Mouse (Mus musculus): ENCODE results near the gene Crim1. TPM values are rescaled to one million over a fixed set of nuclear protein-coding genes. Genes with fewer than 3 reads are reported as not detected.

Gene Crim1
- polyA plus RNA-seq, 1 experiment: 7.1 TPM

GRCm38 (mm10) chr17:78328287-78328686 is 128.2 kb downstream of the Crim1 start:
- Histone ChIP-seq H3K79me2 (ENCODE audit: control insufficient read depth, insufficient read depth) (no peaks in the 10 kb centered on the region), H3K27me3 (ENCODE audit: control insufficient read depth, insufficient read depth, insufficient read length) (no peaks in the 10 kb centered on the region), H3K79me3 (ENCODE audit: low read depth) (no peaks in the 10 kb centered on the region), H3K36me3 (ENCODE audit: control insufficient read depth, insufficient read depth) (peaks cover 3% of the 10 kb centered on the region), H3K4me3 (ENCODE audit: insufficient read depth, poor library complexity, severe bottlenecking) (no peak overlapping the region), H3ac (ENCODE audit: control insufficient read depth, insufficient read length, low read depth) (no peak overlapping the region)
- TF ChIP-seq CEBPB (IDR thresholded peaks at IDR 0.05; ENCODE audit: low read depth) (no peak), MYOG (IDR thresholded peaks at IDR 0.05; ENCODE audit: control insufficient read depth, extremely low read depth, insufficient read length) (no peak), MYOD1 (IDR thresholded peaks at IDR 0.05; ENCODE audit: control insufficient read depth, insufficient read length, low read depth) (no peak), FOSL1 (IDR thresholded peaks at IDR 0.05; ENCODE audit: insufficient read depth, low read length, poor library complexity, severe bottlenecking) (no peak), MAX (IDR thresholded peaks at IDR 0.05) (no peak)

GRCm38 (mm10) chr17:78331438-78331837 is 131.4 kb downstream of the Crim1 start:
- no peaks in the 10 kb centered on the region for H3K27me3 ChIP-seq (ENCODE audit: control insufficient read depth, insufficient read depth, insufficient read length)
- no peak overlapping the region for H3ac ChIP-seq (ENCODE audit: control insufficient read depth, insufficient read length, low read depth)
- TF ChIP-seq MYOG (IDR thresholded peaks at IDR 0.05; ENCODE audit: control insufficient read depth, extremely low read depth, insufficient read length): no peak
- no peak for TF ChIP-seq FOSL1 (IDR thresholded peaks at IDR 0.05; ENCODE audit: insufficient read depth, low read length, poor library complexity, severe bottlenecking)
- no peak for TF ChIP-seq USF1 (IDR thresholded peaks at IDR 0.05; ENCODE audit: low read depth)
- TF ChIP-seq MYOD1 (IDR thresholded peaks at IDR 0.05; ENCODE audit: control insufficient read depth, insufficient read length, low read depth): no peak
- no peak for TF ChIP-seq CEBPB (IDR thresholded peaks at IDR 0.05; ENCODE audit: low read depth)
- no peak for TF ChIP-seq MAX (IDR thresholded peaks at IDR 0.05)
- no peak for TF ChIP-seq CTCF (IDR thresholded peaks at IDR 0.05; ENCODE audit: control insufficient read depth, insufficient read depth, insufficient read length)
- no peaks in the 10 kb centered on the region for H3K79me2 ChIP-seq (ENCODE audit: control insufficient read depth, insufficient read depth)
- H3K4me3 ChIP-seq (ENCODE audit: insufficient read depth, poor library complexity, severe bottlenecking): no peak overlapping the region
- peaks cover 5% of the 10 kb centered on the region for H3K36me3 ChIP-seq (ENCODE audit: control insufficient read depth, insufficient read depth)
- no peaks in the 10 kb centered on the region for H3K79me3 ChIP-seq (ENCODE audit: low read depth)

GRCm38 (mm10) chr17:78333275-78333674 is 133.2 kb downstream of the Crim1 start:
- H3ac ChIP-seq (ENCODE audit: control insufficient read depth, insufficient read length, low read depth): no peak overlapping the region
- H3K27me3 ChIP-seq (ENCODE audit: control insufficient read depth, insufficient read depth, insufficient read length): no peaks in the 10 kb centered on the region
- H3K4me3 ChIP-seq (ENCODE audit: insufficient read depth, poor library complexity, severe bottlenecking): no peak overlapping the region
- TF ChIP-seq MYOG (IDR thresholded peaks at IDR 0.05; ENCODE audit: control insufficient read depth, extremely low read depth, insufficient read length) (no peak), MYOD1 (IDR thresholded peaks at IDR 0.05; ENCODE audit: control insufficient read depth, insufficient read length, low read depth) (no peak), MAX (IDR thresholded peaks at IDR 0.05) (no peak), USF1 (IDR thresholded peaks at IDR 0.05; ENCODE audit: low read depth) (no peak), CTCF (IDR thresholded peaks at IDR 0.05; ENCODE audit: control insufficient read depth, insufficient read depth, insufficient read length) (no peak), FOSL1 (IDR thresholded peaks at IDR 0.05; ENCODE audit: insufficient read depth, low read length, poor library complexity, severe bottlenecking) (no peak), CEBPB (IDR thresholded peaks at IDR 0.05; ENCODE audit: low read depth) (no peak)
- peaks cover 5% of the 10 kb centered on the region for H3K36me3 ChIP-seq (ENCODE audit: control insufficient read depth, insufficient read depth)
- no peaks in the 10 kb centered on the region for H3K79me2 ChIP-seq (ENCODE audit: control insufficient read depth, insufficient read depth)
- no peaks in the 10 kb centered on the region for H3K79me3 ChIP-seq (ENCODE audit: low read depth)

GRCm38 (mm10) chr17:78335250-78335649 is 135.2 kb downstream of the Crim1 start:
- Histone ChIP-seq H3K4me3 (ENCODE audit: insufficient read depth, poor library complexity, severe bottlenecking) (no peak overlapping the region), H3K79me3 (ENCODE audit: low read depth) (no peaks in the 10 kb centered on the region), H3K36me3 (ENCODE audit: control insufficient read depth, insufficient read depth) (peaks cover 5% of the 10 kb centered on the region), H3ac (ENCODE audit: control insufficient read depth, insufficient read length, low read depth) (no peak overlapping the region), H3K27me3 (ENCODE audit: control insufficient read depth, insufficient read depth, insufficient read length) (no peaks in the 10 kb centered on the region), H3K79me2 (ENCODE audit: control insufficient read depth, insufficient read depth) (no peaks in the 10 kb centered on the region)
- TF ChIP-seq MAX (IDR thresholded peaks at IDR 0.05): no peak
- TF ChIP-seq MYOG (IDR thresholded peaks at IDR 0.05; ENCODE audit: control insufficient read depth, extremely low read depth, insufficient read length): no peak

GRCm38 (mm10) chr17:78343688-78344087 is 143.6 kb downstream of the Crim1 start:
- Histone ChIP-seq H3ac (ENCODE audit: control insufficient read depth, insufficient read length, low read depth) (no peak overlapping the region), H3K36me3 (ENCODE audit: control insufficient read depth, insufficient read depth) (no peaks in the 10 kb centered on the region), H3K79me2 (ENCODE audit: control insufficient read depth, insufficient read depth) (no peaks in the 10 kb centered on the region), H3K27me3 (ENCODE audit: control insufficient read depth, insufficient read depth, insufficient read length) (no peaks in the 10 kb centered on the region), H3K79me3 (ENCODE audit: low read depth) (no peaks in the 10 kb centered on the region), H3K4me3 (ENCODE audit: insufficient read depth, poor library complexity, severe bottlenecking) (no peak overlapping the region)
- TF ChIP-seq USF1 (IDR thresholded peaks at IDR 0.05; ENCODE audit: low read depth): no peak
- no peak for TF ChIP-seq MAX (IDR thresholded peaks at IDR 0.05)
- TF ChIP-seq MYOG (IDR thresholded peaks at IDR 0.05; ENCODE audit: control insufficient read depth, extremely low read depth, insufficient read length): no peak
- TF ChIP-seq FOSL1 (IDR thresholded peaks at IDR 0.05; ENCODE audit: insufficient read depth, low read length, poor library complexity, severe bottlenecking): no peak
- no peak for TF ChIP-seq CTCF (IDR thresholded peaks at IDR 0.05; ENCODE audit: control insufficient read depth, insufficient read depth, insufficient read length)
- no peak for TF ChIP-seq CEBPB (IDR thresholded peaks at IDR 0.05; ENCODE audit: low read depth)
- TF ChIP-seq MYOD1 (IDR thresholded peaks at IDR 0.05; ENCODE audit: control insufficient read depth, insufficient read length, low read depth): no peak

- peaks cover 4% of the 10 kb centered on the region for H3K36me3 ChIP-seq (ENCODE audit: control insufficient read depth, insufficient read depth)
- H3K4me3 ChIP-seq (ENCODE audit: insufficient read depth, poor library complexity, severe bottlenecking): no peak overlapping the region
- no peaks in the 10 kb centered on the region for H3K79me2 ChIP-seq (ENCODE audit: control insufficient read depth, insufficient read depth)
- no peak overlapping the region for H3ac ChIP-seq (ENCODE audit: control insufficient read depth, insufficient read length, low read depth)
- H3K27me3 ChIP-seq (ENCODE audit: control insufficient read depth, insufficient read depth, insufficient read length): no peaks in the 10 kb centered on the region
- TF ChIP-seq MAX (IDR thresholded peaks at IDR 0.05) (no peak), FOSL1 (IDR thresholded peaks at IDR 0.05; ENCODE audit: insufficient read depth, low read length, poor library complexity, severe bottlenecking) (no peak), CEBPB (IDR thresholded peaks at IDR 0.05; ENCODE audit: low read depth) (no peak), MYOD1 (IDR thresholded peaks at IDR 0.05; ENCODE audit: control insufficient read depth, insufficient read length, low read depth) (no peak), USF1 (IDR thresholded peaks at IDR 0.05; ENCODE audit: low read depth) (no peak), MYOG (IDR thresholded peaks at IDR 0.05; ENCODE audit: control insufficient read depth, extremely low read depth, insufficient read length) (no peak), CTCF (IDR thresholded peaks at IDR 0.05; ENCODE audit: control insufficient read depth, insufficient read depth, insufficient read length) (no peak)
- H3K79me3 ChIP-seq (ENCODE audit: low read depth): no peaks in the 10 kb centered on the region
Observed at GRCm38 (mm10) chr17:78347111-78347801, 147.2 kb downstream of the Crim1 start.

Data from C2C12 (cell line).